Mouse (Mus musculus): ENCODE results near the gene Tas2r143.

Tas2r143 gene

DNA sequence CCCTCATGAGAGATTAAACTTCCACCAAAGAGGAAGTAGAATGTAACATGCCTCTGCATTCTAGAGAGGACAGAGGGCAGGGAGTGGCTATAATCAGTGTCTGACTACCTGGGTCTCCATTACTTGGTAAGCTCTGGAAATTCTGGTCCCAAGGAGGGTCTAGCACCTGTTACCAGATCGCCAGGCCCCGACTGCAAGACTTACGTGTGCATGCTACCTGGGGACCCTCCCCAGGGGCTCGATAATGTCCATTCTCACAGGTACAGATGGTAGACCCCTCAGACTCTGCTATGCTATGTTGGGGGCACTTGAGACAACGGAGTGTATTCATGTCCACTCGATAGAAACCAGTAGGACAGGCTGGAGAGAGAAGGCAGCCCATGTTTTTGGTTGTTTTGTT lies 34.8 kb upstream of the Tas2r143 start:
- no peak for DNase-seq (ENCODE audit: low read depth, low spot score)

- no peak for DNase-seq (ENCODE audit: low read depth, low spot score)
These were observed 30.2 kb upstream of the Tas2r143 start for GRCm38 (mm10) chr6:42369870-42370269.

DNA sequence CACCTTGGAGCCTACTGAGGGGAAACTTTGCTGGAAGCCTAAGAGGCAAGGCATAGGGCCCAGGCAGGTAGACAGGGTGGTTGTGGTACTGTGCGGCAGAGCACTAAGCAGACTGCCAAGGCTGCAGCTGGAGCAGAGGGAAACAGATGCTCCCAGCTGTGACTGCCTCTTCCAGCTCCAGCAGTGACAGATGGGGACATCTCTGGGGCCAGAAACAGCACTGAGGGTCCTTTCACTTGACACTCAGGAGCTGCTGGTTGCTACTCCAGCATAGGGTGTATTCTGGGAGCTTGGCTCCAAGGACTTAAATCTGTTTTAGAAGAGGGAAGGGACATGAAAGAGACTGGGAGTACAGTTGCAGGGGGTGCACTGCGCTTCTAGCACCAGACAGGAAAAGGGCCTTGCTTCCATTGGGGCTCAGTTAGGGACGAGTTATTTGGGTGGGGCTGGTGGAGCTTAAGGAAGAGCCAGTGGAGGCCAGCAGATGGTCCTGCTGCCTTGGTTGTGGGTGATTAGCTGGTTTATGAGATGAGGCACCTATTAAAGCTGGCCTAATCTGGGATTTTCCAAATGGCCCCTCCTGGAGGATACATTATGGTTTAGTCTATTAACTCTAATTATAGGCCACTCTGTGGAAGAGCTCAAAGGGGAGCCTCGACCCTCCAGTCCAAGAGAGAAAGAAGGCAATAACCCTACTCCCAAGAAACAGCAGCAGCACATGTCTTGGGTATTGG lies 29.2 kb upstream of the Tas2r143 start:
- no peak for DNase-seq (ENCODE audit: low read depth, low spot score)

DNA sequence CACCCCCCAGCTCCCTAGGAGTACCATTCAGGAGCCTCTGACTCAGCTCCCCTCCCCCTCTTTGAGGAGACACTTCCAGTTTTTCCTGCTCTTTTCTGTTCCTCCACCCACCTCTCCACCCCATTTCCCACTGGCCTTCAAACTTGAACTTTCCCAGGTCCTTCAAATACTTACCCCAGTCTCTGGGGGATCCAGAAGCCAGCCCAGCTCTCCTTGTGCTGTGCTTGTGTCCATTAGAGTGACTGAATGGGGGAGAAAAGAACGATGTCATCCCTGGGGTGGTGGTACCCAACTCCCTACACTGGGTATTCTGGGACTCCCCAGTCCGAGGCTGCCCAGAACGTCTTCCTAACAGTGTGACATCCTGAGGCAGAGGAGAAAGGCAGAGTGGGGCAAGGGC lies 28.0 kb upstream of the Tas2r143 start:
- DNase-seq (ENCODE audit: low read depth, low spot score), result no peak

- no peak for DNase-seq (ENCODE audit: low read depth, low spot score)
These were observed 27.6 kb upstream of the Tas2r143 start for GRCm38 (mm10) chr6:42372421-42372815.

- DNase-seq (ENCODE audit: low read depth, low spot score), result no peak
These were observed 27.1 kb upstream of the Tas2r143 start, which contains the start of gene Epha1 for GRCm38 (mm10) chr6:42372816-42373547. Epha1 (minus strand) TSS chr6:42373268.

DNA sequence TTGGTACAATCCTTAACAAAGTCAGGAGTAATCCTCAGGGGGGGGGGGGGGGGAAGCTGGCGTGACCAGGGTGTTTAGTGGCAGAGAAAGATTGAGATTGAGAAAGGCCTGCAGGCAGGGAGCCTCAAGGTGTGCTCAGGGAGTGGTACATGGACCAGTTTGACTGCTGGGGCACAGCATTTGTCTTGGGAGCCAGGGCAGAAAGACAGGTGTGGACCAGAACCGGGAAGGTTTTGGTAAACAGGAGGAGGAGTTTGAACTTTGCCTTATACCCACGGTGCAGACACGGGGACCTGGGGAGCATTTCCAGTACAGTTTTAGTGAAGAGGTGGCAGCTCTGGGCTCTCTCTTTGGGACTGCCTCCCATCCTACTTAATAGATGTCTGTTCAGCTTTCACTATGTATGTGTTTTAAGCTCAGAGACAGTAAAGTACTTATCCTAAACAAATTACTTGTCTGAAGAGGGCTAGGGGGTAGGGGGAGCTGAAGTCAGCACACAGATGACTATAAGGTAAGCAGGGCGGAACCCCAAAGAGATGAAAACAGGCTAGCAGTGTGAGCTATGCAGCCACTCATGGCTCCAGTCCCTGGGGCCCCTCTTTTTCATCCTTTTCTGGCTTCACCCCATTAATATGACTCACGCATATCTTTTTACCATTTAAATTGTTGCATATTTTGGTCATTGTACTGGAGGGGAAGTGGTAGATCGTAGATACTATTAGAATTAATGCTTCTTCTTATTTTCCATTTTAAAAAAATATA lies 26.2 kb upstream of the Tas2r143 start:
- DNase-seq (ENCODE audit: low read depth, low spot score), result no peak

- no peak for DNase-seq (ENCODE audit: low read depth, low spot score)
These were observed 25.3 kb upstream of the Tas2r143 start for GRCm38 (mm10) chr6:42374701-42375100.

GRCm38 (mm10) chr6:42375131-42375530 lies 24.9 kb upstream of the Tas2r143 start:
- DNase-seq (ENCODE audit: low read depth, low spot score), result no peak

GRCm38 (mm10) chr6:42376016-42376415 lies 24.0 kb upstream of the Tas2r143 start:
- no peak for DNase-seq (ENCODE audit: low read depth, low spot score)

- no peak for DNase-seq (ENCODE audit: low read depth, low spot score)
These were observed 23.5 kb upstream of the Tas2r143 start for GRCm38 (mm10) chr6:42376504-42377019.

GRCm38 (mm10) chr6:42377280-42377679 lies 22.8 kb upstream of the Tas2r143 start:
- DNase-seq (ENCODE audit: low read depth, low spot score), result no peak

- no peak for DNase-seq (ENCODE audit: low read depth, low spot score)
These were observed 20.5 kb upstream of the Tas2r143 start for GRCm38 (mm10) chr6:42379551-42379950.

- DNase-seq (ENCODE audit: low read depth, low spot score), result no peak
These were observed 19.5 kb upstream of the Tas2r143 start for GRCm38 (mm10) chr6:42380416-42381144.

GRCm38 (mm10) chr6:42381221-42381620 lies 18.8 kb upstream of the Tas2r143 start:
- no peak for DNase-seq (ENCODE audit: low read depth, low spot score)

- DNase-seq (ENCODE audit: low read depth, low spot score), result no peak
These were observed 18.1 kb upstream of the Tas2r143 start for GRCm38 (mm10) chr6:42381916-42382381.

DNA sequence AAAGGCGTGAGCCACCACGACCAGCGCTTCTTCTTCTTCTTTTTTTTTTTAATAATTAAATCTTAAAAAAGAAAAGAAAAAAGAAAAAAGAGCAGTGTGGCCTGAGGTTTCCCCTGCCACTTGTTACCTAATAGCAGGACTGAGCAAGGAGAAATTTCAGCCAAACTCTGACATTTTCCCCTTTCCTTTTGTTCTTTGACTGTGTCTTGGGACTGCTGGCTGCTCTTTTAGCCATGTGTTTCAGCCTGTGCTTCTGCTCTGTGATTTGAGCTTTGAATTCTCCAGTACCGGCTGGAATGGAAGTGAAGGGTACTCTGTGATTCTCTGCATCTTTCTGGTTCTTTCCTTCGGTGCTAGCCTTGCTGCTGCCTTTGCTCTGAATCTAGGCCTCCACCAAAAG lies 16.7 kb upstream of the Tas2r143 start:
- no peak for DNase-seq (ENCODE audit: low read depth, low spot score)

DNA sequence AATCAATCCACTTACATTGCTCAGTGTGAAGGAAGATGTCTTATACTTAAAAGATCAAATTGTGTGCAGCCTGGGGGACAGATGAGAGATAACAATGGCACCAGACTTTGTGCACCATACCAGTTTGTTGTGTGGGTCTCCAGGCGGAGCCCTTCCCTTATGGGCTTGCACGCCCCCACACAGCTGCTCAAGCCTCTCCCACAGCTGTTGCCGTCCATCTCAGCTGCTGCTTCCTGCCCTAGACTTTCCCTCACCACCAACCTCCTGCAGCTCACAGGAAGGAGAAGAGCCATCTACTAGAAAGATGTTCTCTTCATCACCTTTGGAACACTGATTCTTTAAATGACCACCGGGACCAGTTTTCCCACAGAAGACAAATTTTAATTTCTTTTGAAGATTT lies 14.4 kb upstream of the Tas2r143 start:
- DNase-seq (ENCODE audit: low read depth, low spot score), result no peak

DNA sequence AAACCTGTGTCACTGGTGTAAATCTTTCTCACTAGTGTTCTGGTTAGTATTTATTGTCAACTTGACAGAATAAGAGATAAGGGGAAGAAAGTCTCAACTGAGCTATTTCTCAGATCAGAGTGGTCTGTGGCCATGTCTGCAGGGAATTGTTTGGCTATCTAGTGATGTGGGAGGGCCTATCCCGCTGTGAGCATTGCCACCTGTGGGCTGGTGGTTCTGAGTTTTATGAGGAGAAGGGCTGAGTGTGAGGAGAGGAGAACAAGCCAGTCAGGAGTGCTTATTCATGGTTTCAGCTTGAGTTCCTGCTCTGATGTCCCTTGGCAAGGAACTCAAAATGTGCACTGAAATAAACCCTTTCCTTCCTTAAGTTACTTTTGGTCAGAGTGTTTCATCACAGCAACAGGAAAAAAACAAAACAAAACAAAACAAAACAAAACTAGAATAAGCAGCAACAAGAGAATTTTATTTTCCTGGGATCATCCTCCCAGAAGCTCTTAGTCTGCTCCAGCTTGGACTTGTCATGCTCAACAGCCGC lies 8.2 kb upstream of the Tas2r143 start:
- DNase-seq (ENCODE audit: low read depth, low spot score), result no peak

GRCm38 (mm10) chr6:42395960-42396809 lies 3.9 kb upstream of the Tas2r143 start:
- DNase-seq (ENCODE audit: low read depth, low spot score), result no peak

Data from retina, adult 2 months (tissue).